Mouse (Mus musculus) ES-E14 (cell line): Measurements from ENCODE around the gene Sash1.

ENCODE experiments used
- CHD2 ChIP-seq: IDR thresholded peaks from 2 replicates; pipeline ENCODE4 v1.6.1; 2014; ENCODE audit warnings: mild to moderate bottlenecking, low read depth, low read length, inconsistent platforms
- HCFC1 ChIP-seq: IDR thresholded peaks from 2 replicates; pipeline ENCODE4 v1.6.1; 2012; ENCODE audit warnings: low read length, inconsistent platforms, borderline replicate concordance; ENCODE audit not compliant: insufficient read depth
- MAFK ChIP-seq: IDR thresholded peaks from 2 replicates; pipeline ENCODE4 v1.6.1; 2014; ENCODE audit warnings: mild to moderate bottlenecking, low read depth, low read length, inconsistent platforms; ENCODE audit not compliant: insufficient read depth
- ZNF384 ChIP-seq: IDR thresholded peaks from 2 replicates; pipeline ENCODE4 v1.6.1; 2012; ENCODE audit warnings: low read depth, low read length, inconsistent platforms

DNA sequence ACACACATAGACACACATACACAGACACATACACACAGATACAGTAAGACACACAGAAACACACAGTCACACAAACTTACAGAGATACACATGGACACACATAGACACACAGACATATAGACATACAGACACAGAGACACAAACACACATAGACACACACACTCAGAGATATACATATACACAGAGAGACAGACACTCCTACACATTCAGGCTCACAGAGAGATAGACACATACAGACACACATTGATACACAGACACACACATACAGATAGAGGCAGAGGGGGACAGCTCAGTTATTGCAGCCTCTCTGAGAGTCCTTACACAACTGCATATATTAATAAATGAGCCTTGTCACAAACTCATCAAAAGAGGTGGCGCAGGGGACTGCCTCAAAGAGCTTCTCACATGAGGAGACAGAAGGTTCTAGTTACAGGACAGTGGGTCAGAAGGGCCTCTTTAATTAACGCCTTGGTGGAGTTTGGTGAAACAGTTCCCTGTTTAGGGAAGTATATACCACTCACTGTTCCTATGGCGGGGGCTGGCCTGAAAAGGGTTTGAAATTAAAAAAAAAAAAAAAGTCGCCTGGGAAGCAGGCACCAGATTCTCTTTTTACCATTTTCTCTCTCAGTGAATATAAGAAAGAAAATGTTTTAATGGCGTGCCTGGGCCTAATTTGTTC lies 12.4 kb upstream of the Sash1 start:
- no peak for TF ChIP-seq HCFC1
- TF ChIP-seq MAFK = no peak
- TF ChIP-seq CHD2 = no peak
- TF ChIP-seq ZNF384 = no peak
